Mouse (Mus musculus): ENCODE measurements at regions not wholly inside any gene's neighbourhood (a gene's known extent, or its start where the extent isn't known, plus 50 kb on each side); places are given as distances from the start of the nearest gene placed in this dataset.
A peak's percentile ranks its signal among the peaks of the same experiment; 100 is the strongest.

DNA sequence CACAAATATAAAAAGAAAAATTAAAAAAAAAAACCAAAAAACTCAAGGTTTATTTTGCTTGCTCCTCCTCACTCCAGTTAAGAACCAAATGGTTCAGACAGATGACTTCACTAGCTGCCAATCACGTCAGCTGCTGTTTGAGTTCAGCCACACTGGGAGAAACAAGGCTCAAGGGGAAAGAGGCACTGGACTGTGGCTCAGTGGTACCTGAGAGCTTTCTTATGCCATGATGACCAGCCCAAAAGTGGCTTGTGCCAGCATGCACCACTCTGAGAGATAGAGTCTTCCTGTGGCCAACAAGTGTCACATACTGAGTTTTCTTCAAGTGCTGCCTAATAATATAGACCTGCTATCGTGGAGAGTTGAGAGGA is 198.0 kb upstream of the Tprg start:
- DNase-seq, result no peak

DNA sequence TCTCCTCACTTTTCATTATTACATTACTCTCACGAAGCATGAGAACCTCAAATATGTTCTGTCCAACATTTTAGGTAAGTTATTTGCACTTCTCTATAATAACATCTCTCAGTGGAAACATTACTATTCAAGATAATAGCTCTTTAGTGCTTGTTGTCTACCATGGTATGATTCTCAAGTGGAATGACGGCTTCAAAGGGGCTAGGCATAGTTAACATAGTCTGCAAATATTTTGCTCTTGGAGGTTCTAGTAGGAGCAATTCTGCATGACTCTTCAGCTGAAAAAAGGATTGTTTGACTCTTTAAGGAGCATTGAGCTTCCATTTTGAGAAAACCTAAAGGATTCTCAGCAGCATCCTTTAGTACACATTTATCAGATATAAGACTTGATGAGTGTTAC is 182.5 kb upstream of the Tprg start:
- DNase-seq, result no peak

DNA sequence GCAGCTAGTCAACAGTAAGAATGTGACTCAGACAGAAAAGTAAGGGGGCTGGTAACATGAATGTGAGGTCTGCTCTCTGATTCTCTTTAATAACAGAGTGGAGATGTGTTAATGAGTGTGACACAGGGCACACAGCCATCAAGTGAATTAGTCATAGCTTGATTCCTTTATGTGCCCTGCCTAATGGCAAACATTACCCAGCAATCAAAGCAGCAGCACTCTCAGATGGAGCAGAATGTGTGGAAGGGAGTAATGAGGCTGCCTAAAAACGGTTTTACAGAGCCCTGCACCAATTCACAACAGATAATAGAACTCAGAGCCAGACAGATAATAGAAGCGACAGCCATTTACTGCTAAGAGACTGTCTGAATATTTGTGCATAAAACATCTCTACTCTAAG is 182.0 kb upstream of the Tprg start:
- no peak for DNase-seq

DNA sequence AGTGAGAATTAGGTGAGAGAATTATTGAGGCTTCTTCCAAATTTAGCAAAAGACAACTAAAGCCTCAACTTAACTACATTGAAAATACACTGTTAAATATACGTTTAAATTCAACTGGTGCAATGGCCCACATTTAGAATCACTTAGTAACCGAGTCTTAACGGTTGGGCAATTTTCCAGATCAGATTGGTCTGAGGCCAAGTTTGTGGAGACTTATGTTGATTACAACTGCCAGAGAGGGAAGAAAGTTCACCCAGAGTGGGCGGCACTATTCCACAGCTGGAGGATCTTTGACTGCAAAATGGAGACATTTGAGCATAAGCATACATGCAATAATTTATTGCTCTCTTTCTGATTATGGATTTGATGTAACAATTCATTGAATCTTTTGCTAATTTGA is 146.5 kb upstream of the Tprg start:
- peak; percentile 72 to 77 for DNase-seq

DNA sequence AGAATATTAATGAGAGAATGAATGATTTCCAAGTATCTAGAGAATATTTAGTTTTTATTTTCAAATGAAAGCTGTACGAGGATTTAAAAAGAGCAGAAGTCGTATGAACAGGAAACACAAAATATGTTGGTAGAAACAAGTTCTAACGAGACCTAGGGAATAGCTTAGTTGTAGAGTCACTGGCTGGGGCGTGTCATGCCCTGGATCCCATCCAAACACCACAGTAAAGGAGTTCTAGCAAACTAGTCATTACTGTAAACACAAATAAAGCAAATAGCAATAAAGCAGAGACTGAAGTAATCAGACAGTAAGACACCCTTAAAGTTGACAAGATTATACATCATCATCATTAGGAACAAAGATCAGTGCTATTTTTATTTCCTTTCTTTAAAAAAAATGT is 139.1 kb upstream of the Tprg start:
- no peak for DNase-seq

DNA sequence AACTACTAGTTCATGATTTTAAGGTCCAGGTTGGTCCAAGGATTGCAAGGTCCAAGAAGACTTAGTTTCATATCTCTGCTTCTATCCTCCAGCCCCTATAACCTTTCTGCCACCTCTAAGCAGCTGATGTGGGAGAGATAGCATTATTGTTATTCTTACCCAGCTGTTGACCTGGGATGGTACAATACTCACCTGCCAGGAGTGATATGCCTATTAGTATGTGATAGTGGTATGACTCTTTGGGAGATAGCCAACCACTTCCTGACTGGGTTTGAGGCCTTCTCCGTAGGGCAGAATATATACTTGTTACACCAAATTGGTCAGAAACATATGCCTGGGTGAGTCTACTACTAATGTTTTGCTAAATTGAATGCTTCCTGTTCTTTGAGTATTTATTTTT is 137.4 kb upstream of the Tprg start:
- DNase-seq, result no peak

DNA sequence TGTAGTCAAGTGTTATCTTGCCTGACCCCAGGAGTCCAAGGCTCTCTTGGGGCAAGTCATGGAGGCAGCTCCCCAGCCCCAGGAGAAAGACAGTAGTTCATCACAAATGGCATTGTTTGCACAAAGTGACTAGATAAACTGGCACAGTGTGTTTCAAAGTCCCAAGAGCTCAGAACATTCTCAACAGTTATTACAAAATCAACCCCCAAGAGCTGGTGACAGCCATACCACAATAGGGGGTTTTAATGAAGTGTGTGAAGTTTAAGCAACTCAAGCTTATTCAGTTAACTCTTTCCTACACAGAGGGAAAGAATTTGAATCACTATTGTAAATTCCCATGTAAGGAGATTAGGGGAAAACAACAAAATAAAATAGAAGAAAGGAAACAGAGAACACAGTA is 109.7 kb upstream of the Tprg start:
- no peak for DNase-seq

DNA sequence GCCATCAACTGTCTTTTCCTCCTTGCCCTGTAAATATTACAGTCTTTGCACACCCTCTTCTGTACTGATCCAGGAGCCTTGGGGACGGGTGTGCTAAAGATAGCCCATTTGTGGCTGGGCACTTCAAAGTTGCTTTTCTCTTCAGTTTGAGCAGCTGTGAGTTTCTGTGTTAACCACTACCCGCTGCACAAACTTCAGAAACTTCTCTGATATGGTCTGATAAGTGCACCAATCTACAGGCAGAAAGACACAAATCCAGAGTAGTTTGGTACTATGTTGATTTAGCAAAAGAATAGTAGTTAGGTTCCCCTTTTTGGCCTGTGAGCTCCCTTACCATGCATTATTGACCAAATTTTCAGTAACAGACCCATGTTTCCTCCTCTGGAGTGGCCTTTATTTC is 108.6 kb upstream of the Tprg start:
- no peak for DNase-seq

DNA sequence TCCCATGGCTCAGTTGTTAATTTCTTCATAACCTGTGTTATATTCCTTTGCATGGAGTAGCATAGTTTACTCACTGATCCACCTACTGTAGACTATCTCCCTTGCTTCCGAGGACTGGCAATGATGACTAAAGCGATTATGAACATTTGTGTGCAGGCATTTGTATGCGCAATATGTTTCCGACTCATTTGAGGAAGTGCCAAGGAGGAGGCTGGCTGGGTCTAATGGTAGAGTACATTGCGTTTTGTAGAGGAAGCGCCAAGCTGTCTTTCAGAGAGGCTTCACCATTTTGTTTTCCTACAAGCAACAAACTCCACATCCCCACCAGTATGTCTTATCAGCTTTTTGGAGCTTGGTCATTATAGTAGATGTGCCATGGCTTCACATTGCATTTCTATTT is 104.7 kb upstream of the Tprg start:
- DNase-seq, result no peak

DNA sequence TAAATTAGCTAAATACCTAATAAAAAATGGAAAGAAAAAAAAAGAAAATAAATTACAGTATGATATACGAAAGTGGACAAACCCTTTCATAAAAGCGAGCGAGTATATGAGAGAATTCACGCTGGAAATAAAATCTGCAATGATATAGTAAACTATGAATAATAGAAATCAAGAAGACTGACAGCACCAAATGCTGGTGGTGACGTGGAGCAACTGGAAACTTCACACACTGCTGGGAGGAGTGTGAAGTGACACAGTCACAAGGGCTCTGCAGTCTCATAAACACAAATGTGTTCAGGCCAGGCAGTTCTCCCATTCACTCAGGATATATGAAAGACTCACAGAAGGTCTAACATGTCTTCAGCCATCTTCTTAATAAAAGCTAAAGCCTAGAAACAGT is 89.5 kb upstream of the Tprg start:
- DNase-seq, result no peak

DNA sequence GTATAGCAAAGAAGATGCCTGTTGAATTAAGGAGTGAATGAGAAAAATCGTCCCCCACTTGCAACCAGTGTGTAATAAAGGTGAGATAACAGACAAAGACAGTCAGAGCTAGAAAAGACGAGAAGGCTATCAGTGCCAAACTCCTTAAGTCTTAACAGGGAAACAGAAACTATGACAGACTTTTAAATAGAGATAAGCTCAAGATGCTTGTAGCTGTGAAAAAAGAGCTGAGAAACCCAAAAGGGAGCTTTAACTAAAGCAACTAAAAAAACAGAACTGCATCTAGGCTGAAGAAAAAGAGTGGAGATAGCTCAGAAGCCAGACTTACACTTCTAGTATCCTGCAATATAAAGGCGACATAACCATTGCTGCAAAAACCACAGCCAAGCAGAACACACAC is 87.8 kb upstream of the Tprg start:
- DNase-seq, result no peak

DNA sequence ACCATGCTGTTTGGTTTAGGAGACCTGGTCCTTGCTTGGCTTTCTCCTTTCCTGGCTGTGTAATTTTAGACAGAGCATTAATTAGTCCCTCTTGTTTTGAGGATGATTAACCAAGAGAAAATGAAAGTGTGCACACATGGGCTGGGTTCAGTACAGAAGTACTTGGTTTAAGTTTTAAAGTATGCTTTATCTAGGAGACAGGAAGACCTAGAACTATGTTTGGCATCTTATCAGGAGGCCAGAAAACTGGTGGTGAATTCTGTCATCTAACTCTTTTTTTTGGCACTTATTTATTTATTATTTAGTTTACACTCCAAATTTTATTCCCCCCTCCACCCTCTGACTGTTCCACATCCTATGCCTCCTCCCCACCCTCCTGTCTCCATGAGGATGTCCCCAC is 86.6 kb upstream of the Tprg start:
- no peak for DNase-seq

DNA sequence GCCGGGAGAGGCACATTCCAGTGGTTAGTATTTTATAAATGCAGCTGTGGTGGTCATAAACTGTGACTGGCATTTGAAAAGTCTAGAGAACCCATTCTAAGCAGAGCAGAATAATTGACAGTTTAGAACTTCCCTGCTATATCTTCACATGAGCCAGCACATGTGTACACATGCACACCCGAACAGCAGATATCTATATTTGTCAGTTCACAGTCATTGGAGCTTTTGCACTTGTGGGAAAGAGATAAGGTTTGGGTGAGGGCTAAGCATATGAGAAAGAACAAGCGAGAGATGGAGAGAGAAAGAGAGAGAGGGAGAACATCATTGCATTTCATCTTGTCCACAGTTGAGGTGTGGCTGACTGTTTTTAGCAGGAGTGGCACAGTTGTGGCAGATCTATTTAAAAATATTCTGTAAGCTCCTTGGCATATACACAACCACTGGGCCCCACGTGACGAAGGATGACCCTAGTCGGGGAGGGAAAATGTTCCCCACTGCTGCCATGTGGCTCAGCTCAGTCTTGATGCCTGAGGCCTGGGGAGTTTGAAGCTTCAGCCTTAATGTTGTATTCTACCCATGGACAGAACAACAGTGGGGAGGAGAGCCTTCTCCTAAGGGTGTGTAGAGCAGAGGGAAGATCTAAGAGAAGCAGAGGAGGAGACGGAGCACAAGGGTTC is 85.4 kb upstream of the Tprg start:
- no peak for DNase-seq

DNA sequence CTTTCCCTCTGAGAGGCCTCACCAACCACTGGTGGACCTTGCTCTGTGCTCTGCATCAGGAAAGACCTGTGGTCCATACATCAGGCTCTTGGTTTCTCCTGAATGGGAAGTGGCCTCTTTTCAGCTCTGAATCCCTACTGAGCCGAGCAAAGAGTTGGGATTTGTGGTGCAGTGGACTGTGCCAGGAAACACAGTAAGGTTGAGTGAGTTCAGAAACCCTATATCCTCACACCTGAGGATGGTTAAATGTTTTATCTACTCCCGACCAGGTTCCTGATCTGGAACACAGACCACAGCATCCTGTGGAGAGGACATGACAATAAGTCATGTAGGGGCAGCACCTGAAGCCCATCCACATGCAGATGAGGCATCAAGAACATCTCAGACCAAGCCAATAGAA is 73.4 kb upstream of the Tprg start:
- no peak for DNase-seq

DNA sequence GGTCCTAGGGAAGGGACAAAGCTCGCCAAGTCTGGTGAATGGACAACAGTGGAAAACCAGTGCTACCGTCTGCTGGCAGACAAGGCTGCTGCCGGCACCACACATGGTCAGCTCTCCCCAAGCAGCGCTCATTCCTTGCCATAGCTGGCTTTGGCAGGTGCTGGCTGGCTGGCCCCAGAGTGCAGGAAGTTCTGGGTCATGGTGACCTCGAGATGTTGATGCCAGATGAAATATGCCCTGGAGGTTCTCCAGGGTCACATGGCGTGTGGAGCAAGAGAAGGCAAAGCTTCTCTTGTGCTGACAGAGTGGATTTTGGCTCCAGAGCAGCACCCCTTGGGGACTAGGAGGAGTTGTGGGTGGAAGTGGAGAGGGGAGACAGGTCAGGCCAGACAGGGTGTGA is 66.1 kb upstream of the Tprg start:
- DNase-seq, result peak in 1 of 2 experiments; percentile 3

DNA sequence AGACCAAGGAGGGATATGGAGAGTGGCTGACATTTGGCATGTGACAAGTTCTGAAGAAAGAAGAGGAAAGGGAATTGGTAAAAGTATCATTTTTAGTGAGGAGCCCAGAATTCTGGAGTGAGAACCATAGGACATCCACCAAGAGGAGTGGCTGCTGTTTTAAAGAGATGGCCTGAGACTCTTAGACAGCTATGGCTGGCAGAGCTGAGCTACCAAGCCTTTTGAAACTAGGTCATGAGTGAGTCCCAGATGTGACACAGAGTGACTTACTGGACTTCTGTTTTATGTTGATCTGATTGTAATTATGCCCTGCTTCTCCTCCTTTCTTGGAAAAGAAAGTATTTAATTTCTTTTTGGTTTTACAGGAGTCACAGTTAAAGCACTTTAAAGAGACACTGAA is 61.8 kb upstream of the Tprg start:
- no peak for DNase-seq
